Mouse (Mus musculus) ovary, postnatal 10 days (tissue): ENCODE measurements around the gene Calm4.
"Not testable (repeated sequence)": the region's sequence is repeated elsewhere in the genome, so short reads cannot be mapped to it uniquely, and the experiment has no call there.

Experiments used
- DNase-seq: peaks from one replicate; pipeline ENCODE4 v3.0.0; 2022; ENCODE audit warnings: low spot score

The Calm4 gene

DNA sequence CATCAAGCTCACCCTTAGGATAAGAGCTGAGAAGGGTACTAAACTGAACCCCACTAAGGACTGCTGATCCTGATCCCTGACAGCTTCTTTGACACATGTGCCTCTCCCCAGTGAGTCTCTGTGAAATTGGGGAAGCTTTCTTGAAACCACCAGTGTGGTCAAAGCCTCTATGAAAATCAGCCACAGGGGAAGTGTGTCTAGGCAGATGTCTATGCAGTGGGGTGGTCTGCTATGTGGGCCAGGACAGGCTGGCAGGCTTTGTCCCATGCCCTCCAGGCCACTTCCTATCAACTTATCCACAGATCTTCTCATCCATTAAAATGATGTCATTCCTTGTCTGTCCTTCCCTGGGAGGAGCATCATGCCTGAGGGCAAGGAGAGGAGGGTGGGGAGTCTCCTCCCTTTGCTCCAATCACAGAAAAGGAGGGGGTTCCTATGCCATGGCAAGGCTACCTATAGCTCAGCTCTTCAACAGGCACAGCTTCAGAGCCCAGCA lies at the start of gene Calm4:
Gene Calm4, plus strand, starts transcription at position 446 of the 496 bp plus-strand sequence.
- not testable (repeated sequence) for DNase-seq

GRCm38 (mm10) chr13:3788588-3788987 lies 49.0 kb upstream of the Calm4 start:
- DNase-seq: no peak

DNA sequence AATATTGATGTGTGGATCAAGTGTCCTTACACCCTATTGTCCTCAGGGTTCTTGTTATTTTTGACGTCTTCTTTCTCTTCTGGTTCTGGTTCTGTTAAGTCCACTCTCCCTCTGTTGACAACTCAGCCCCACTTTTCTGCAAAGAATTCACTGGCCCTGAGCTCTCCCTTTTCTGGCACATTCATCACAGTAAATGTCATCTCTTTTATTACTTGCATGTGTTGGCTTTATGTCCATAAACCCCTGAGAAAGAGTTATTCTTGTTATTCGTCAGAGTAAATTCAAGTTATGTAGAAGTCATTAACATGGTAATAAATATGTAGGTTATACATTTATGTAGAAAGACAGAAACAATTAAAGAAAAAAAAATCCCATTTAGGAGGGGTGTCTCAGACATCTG lies 48.0 kb upstream of the Calm4 start:
- DNase-seq: no peak

DNA sequence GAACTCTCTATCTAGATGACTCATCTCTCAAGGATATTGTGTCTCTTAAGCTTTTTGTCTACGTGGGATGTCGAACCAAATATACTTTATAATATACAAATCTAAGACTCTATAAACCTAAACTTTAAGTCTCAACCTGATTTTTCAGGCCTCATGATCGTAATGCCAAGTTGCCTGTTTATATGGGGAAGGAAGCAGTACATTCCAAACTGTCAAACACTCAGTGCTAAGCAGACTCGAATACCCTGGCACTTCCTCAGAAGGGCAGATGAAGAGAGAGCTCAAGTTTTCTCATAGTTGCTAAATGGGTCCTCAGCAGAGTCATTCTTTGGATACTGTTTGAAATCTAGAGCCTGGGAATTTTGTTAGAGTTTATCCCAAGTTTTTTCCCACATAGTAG lies 40.9 kb upstream of the Calm4 start:
- no peak for DNase-seq

DNA sequence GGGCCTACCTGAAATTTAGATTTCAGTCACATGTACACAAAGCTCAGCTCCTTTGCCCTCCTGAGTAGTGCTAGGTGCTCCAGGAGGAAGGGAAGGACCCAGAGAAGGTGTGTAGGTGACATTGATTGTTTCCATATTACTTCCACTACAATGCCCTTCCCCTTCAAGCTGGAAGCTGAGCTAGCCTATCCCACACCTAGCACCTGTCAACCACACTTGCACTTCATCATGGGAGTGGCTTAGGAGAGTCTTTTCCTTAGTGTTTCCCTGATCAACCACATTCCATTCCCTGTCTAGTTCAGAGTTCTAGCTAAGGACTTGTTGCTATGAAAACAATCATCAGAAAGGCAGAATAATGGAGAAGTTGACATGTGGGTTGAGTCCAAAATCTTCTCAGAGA lies 38.8 kb upstream of the Calm4 start:
- DNase-seq: no peak

- no peak for DNase-seq
Measured at GRCm38 (mm10) chr13:3799386-3799785, 38.2 kb upstream of the Calm4 start.

- DNase-seq: no peak
Measured at GRCm38 (mm10) chr13:3804186-3804585, 33.4 kb upstream of the Calm4 start, which contains the start of gene Calml3. Gene Calml3, minus strand, starts transcription at chr13:3804316.

- DNase-seq: no peak
Measured at GRCm38 (mm10) chr13:3805132-3805531, 32.4 kb upstream of the Calm4 start.

DNA sequence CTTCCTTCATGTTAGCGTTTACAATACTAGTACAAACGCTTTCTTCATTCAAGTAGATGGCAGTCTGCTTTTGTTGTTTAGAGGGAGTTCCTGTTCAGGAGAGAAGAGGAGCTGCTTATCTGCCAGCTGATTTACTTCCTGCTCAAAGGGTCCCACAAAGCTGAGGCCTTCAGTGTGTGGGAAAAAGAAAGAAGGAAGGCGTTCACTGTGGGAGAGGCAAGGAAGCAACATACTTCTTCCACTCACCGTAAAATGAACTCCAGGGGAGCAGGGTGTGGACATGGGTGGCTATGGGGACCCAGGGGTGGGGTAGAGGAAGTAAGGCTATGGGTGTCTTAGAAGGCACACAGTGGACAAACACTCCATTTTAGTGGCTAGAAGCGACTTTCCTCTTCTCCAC lies 31.9 kb upstream of the Calm4 start:
- DNase-seq: no peak

- DNase-seq: no peak
Measured at GRCm38 (mm10) chr13:3807131-3807827, 30.3 kb upstream of the Calm4 start.

DNA sequence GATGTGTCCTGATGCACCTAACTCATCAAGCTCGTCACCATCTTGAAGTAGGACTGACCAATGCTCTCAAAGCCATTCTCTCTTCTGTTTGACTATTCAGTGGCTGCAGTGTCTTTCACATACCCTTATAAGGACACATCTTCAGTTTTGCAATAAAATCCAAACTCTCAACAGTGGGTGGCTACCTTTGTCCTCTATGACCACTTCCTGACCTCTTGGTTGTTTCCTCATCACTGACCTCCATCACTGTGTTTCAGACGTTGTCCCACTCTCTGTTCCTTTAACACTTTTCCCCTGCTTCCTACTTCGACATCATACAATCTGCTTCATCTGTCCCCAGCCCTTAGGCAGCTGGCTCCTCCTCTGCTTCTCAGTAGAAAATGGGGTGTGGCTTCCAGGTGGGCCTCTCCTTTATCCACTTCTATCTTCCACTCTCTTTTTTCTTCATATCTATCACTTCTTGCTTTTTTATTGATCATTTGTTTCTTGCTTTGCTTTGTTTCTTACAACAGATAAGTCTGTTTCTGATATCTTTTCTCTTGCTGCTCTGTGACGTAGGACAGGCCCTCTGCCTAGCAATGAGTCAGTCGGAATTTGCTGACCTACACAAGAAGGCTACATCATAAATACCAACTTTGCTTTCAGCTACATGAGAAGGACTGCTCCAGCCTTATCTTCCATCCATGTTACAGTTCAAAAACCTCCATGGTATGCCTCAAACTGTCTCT lies 19.4 kb upstream of the Calm4 start:
- no peak for DNase-seq

DNA sequence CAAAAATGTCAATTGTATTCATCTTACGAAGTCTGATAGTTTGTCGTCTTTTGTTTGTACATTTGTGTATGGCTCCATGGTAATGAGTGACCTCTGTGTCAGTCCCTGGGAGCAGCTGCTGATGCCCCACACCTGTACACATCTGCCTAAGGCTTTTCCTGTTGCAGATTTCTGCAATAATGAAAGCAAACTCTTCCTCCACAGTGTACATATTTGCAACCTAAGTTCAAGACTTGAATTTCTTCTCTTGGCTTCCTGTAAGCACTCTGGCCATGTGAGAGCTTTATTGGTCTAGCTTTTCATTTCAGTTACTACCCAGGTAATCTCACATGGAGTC lies 18.8 kb upstream of the Calm4 start:
- no peak for DNase-seq

DNA sequence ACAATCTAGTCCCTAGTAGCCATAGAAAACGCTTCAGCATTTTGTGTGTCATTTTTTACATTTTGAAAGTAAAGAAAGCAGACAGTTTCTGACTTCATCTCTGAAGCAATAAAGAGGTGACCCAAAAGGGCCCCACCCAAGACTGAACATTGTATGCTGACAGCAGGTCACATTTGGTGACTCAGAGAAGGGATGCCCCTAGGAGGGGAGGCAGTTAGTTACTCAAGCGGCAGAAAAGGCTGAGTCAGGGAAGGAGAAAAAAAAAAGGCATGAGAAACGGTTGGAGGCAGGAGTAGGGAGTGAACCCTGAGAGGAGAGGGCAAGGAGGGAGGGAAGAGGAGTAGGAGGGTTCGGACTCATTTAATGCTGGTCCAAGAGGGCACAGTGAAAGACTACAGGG lies 15.5 kb upstream of the Calm4 start:
- no peak for DNase-seq

DNA sequence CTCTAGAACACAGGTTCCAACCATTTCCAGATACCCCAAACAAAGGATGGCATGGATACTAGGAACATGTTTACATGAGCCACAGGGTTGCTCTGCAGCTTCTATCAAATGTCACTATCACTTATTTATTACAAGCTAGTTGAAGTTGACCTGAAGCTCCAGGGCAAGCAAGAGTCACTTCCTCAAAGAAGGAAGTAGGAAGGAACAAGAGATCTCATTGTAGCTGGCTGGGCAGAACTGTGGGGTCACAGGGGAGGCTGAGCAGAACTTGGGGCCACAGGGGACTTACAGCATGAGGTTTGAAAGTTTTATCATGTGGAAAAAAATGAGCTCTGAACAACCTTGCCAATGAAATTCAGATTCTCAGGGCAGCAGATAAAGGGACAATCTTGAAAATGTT lies 11.8 kb upstream of the Calm4 start:
- DNase-seq: no peak

- DNase-seq: no peak
Measured at GRCm38 (mm10) chr13:3831546-3831945, 6.0 kb upstream of the Calm4 start.

GRCm38 (mm10) chr13:3831994-3832393 lies 5.6 kb upstream of the Calm4 start:
- no peak for DNase-seq

DNA sequence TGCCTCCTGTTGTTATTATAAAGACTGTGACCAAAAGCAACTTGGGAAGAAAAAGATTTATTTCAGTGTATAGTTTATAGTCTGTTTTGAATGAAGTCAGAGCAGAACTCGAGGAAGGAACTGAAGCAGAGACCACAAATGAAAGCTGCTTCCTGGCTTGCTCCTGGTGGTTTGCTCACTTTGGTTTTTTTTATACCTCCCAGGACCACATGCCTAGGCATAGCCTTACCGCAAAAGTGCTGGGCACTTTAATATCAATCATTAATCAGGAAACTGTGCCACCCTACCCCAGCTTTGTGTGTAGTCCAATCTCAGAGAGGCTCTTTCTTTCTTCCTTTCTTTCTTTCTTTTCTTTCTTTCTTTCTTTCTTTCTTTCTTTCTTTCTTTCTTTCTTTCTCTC lies 5.1 kb upstream of the Calm4 start:
- DNase-seq: no peak

- DNase-seq: not testable (repeated sequence)
Measured at GRCm38 (mm10) chr13:3833644-3834043, 3.9 kb upstream of the Calm4 start.

DNA sequence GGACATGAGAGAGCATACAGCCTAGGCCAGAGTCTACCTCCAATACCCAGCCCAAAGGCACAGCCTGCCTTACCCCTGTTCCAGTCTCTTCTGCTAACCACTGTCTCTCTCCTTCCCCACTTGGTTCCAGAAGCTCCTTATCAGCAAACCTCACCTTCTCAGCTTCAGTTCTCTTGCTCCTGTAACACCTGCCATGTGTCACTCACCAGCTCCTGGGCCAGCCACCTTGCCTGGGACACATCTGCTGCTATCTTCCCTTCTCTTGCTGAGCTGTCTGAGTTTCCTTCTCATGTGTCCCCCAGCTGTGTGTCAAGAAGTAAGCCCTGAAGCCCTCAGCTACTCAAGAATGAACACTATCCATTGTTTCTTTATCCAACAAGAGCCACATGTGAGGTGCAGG lies 3.1 kb downstream of the Calm4 start:
- DNase-seq: not testable (repeated sequence)

DNA sequence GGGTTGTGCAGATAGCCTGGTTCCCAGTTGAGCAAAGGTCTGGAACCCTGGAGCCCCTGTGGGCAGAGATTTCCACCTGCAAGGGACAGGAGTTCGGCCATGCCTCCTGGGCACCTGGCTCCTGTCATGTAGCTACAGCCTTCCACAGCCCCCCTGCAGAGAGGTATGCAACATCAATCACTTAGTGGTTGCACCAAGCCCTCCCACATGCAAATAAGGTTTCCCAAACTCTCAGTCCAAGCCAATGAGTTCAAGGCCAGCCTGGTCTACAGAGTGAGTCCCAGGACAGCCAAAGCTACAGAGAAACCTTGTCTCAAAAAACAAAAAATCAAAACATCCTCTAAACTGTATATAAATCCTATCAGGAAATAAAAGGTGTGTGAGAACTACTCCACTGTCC lies 12.8 kb downstream of the Calm4 start:
- no peak for DNase-seq

DNA sequence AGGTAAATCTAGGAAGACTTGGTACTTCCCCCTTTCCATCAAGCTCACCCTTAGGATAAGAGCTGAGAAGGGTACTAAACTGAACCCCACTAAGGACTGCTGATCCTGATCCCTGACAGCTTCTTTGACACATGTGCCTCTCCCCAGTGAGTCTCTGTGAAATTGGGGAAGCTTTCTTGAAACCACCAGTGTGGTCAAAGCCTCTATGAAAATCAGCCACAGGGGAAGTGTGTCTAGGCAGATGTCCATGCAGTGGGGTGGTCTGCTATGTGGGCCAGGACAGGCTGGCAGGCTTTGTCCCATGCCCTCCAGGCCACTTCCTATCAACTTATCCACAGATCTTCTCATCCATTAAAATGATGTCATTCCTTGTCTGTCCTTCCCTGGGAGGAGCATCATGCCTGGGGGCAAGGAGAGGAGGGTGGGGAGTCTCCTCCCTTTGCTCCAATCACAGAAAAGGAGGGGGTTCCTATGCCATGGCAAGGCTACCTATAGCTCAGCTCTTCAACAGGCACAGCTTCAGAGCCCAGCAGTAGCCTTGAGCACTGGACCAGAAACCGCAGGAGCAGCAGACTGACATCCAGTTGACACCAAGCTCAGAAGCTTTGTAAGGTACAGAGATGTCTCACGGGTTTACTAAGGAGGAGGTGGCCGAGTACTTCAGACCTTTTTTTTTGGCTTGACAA lies 16.2 kb downstream of the Calm4 start, which contains the start of gene Calm5:
Gene Calm5, plus strand, starts transcription at position 526 of the 686 bp plus-strand sequence.
- not testable (repeated sequence) for DNase-seq

- no peak for DNase-seq
Measured at GRCm38 (mm10) chr13:3854856-3855255, 17.3 kb downstream of the Calm4 start.

DNA sequence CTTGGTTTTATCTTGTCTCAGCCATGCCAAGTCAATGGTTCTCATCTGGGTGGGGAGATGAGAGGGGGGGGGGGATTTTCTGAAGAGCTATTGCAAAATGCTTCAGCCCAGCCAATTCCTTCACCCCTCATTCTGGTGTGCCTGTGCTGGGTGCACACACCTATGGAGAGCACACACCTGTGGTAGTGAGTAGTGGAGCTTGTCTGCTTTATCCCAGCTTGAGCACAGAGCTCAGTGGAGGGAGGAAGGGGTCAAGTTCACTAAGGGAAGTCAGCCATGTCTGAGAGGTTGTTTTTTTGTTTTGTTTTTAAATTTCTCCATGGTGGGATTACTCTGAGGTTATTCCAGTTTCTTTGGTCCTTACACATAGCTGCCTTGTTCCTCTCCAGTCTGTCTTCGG lies 18.7 kb downstream of the Calm4 start:
- DNase-seq: no peak
